Mouse (Mus musculus) heart, adult 11 months (tissue): ENCODE results near the gene Ivns1abp.
A peak's percentile ranks its signal among the peaks of the same experiment; 100 is the strongest.
"Not testable (repeated sequence)": the region's sequence is repeated elsewhere in the genome, so short reads cannot be mapped to it uniquely, and the experiment has no call there.

Source experiments
- DNase-seq: peaks from one replicate; pipeline ENCODE4 v3.0.0; 2022

Ivns1abp gene

GRCm38 (mm10) chr1:151344283-151345108, at the start of gene Ivns1abp:
TSS of gene Ivns1abp (plus strand) at chr1:151344477.
- peak; percentile 100 for DNase-seq

GRCm38 (mm10) chr1:151295486-151295885, 48.8 kb upstream of the Ivns1abp start:
- DNase-seq, result peak; percentile 87

- DNase-seq, result no peak
Measured at GRCm38 (mm10) chr1:151296621-151297020, 47.7 kb upstream of the Ivns1abp start.

- no peak for DNase-seq
Measured at GRCm38 (mm10) chr1:151297025-151297424, 47.3 kb upstream of the Ivns1abp start.

- no peak for DNase-seq
Measured at GRCm38 (mm10) chr1:151297596-151297995, 46.7 kb upstream of the Ivns1abp start.

GRCm38 (mm10) chr1:151301456-151301855, 42.8 kb upstream of the Ivns1abp start:
- DNase-seq, result no peak

- DNase-seq, result no peak
Measured at GRCm38 (mm10) chr1:151301904-151302303, 42.4 kb upstream of the Ivns1abp start.

GRCm38 (mm10) chr1:151303265-151303664, 41.0 kb upstream of the Ivns1abp start:
- no peak for DNase-seq

- not testable (repeated sequence) for DNase-seq
Measured at GRCm38 (mm10) chr1:151305001-151305400, 39.3 kb upstream of the Ivns1abp start.

- DNase-seq, result peak; percentile 91
Measured at GRCm38 (mm10) chr1:151307059-151307458, 37.2 kb upstream of the Ivns1abp start.

- no peak for DNase-seq
Measured at GRCm38 (mm10) chr1:151307821-151308220, 36.5 kb upstream of the Ivns1abp start.

- no peak for DNase-seq
Measured at GRCm38 (mm10) chr1:151308508-151308907, 35.8 kb upstream of the Ivns1abp start.

- no peak for DNase-seq
Measured at GRCm38 (mm10) chr1:151310511-151310910, 33.8 kb upstream of the Ivns1abp start.

GRCm38 (mm10) chr1:151311379-151311778, 32.9 kb upstream of the Ivns1abp start:
- DNase-seq, result no peak

GRCm38 (mm10) chr1:151319267-151319666, 25.0 kb upstream of the Ivns1abp start:
- DNase-seq, result no peak

- DNase-seq, result no peak
Measured at GRCm38 (mm10) chr1:151320408-151320807, 23.9 kb upstream of the Ivns1abp start.

GRCm38 (mm10) chr1:151325328-151325727, 18.9 kb upstream of the Ivns1abp start:
- no peak for DNase-seq

GRCm38 (mm10) chr1:151328341-151329097, 15.8 kb upstream of the Ivns1abp start:
- peak; percentile 69 for DNase-seq

GRCm38 (mm10) chr1:151329601-151330000, 14.7 kb upstream of the Ivns1abp start:
- DNase-seq, result peak; percentile 72

GRCm38 (mm10) chr1:151332819-151333218, 11.5 kb upstream of the Ivns1abp start:
- DNase-seq, result no peak

GRCm38 (mm10) chr1:151338234-151338633, 6.0 kb upstream of the Ivns1abp start:
- peak; percentile 94 for DNase-seq

- peak; percentile 96 for DNase-seq
Measured at GRCm38 (mm10) chr1:151338941-151339340, 5.3 kb upstream of the Ivns1abp start.

- DNase-seq, result peak; percentile 93
Measured at GRCm38 (mm10) chr1:151341321-151342044, 2.8 kb upstream of the Ivns1abp start.
